Mouse (Mus musculus): ENCODE data around the gene Reck. TPM values are rescaled to one million over a fixed set of nuclear protein-coding genes. Genes with fewer than 3 reads are reported as not detected.

Gene Reck
- total RNA-seq, 2 experiments from 2014 or later, result 5.2 to 6.0 TPM

GRCm38 (mm10) chr4:43993072-43993471 lies 117.7 kb downstream of the Reck start:
- no peak for DNase-seq (ENCODE audit: extremely low spot score in 1 of 2, low spot score in 1 of 2)

GRCm38 (mm10) chr4:43994342-43994741 lies 119.0 kb downstream of the Reck start:
- DNase-seq (ENCODE audit: extremely low spot score in 1 of 2, low spot score in 1 of 2), result no peak

Other genes with a start within 250 kb of the Reck start
- gene Npr2, start 243.6 kb upstream of the Reck start, total RNA-seq (2021), result 10 to 100 TPM; 44.3 to 58.4 TPM
- gene Spag8, start 221.9 kb upstream of the Reck start, total RNA-seq (2021), result 1 to 10 TPM; 1.4 to 1.5 TPM
- gene Hint2, start 219.1 kb upstream of the Reck start, total RNA-seq (2021), result 10 to 100 TPM; 36.6 to 38.8 TPM
- 10 to 100 TPM; 66.5 to 70.9 TPM for gene Tmem8b, start 206.6 kb upstream of the Reck start, total RNA-seq (2021)
- 1 to 10 TPM; 1.2 to 1.3 TPM for gene Fam221b, start 206.4 kb upstream of the Reck start, total RNA-seq (2021)
- gene Olfr70, start 174.7 kb upstream of the Reck start, total RNA-seq (2021), result not detected
- not detected for gene Olfr71, start 165.3 kb upstream of the Reck start, total RNA-seq (2021)
- 1 to 10 TPM in 1 of 2 experiments, under 1 TPM in 1; 0.54 to 1.2 TPM for gene Hrct1, start 148.3 kb upstream of the Reck start, total RNA-seq (2021)
- gene Spaar, start 145.5 kb upstream of the Reck start, total RNA-seq (2021), result 1 to 10 TPM in 1 of 2 experiments, under 1 TPM in 1; 0.57 to 1.1 TPM
- not detected for gene Olfr159, start 104.5 kb upstream of the Reck start, total RNA-seq (2021)
- not detected for gene Olfr156, start 51.6 kb upstream of the Reck start, total RNA-seq (2021)
- gene Olfr157, start 35.3 kb upstream of the Reck start, total RNA-seq (2021), result not detected
- not detected for gene Olfr155, start 24.0 kb upstream of the Reck start, total RNA-seq (2021)
- 1 to 10 TPM; 2.2 to 3.1 TPM for gene Glipr2, start 81.9 kb downstream of the Reck start, total RNA-seq (2021)
- not detected for gene Ccin, start 108.0 kb downstream of the Reck start, total RNA-seq (2021)
- gene Clta, start 128.9 kb downstream of the Reck start, total RNA-seq (2021), result 100 to 1,000 TPM; 273 to 308 TPM
- gene Gne, start 208.6 kb downstream of the Reck start, total RNA-seq (2021), result 10 to 100 TPM; 46.3 to 47.5 TPM

Measured in layer of hippocampus, postnatal 25 days (tissue).